In the genomic region with DNA sequence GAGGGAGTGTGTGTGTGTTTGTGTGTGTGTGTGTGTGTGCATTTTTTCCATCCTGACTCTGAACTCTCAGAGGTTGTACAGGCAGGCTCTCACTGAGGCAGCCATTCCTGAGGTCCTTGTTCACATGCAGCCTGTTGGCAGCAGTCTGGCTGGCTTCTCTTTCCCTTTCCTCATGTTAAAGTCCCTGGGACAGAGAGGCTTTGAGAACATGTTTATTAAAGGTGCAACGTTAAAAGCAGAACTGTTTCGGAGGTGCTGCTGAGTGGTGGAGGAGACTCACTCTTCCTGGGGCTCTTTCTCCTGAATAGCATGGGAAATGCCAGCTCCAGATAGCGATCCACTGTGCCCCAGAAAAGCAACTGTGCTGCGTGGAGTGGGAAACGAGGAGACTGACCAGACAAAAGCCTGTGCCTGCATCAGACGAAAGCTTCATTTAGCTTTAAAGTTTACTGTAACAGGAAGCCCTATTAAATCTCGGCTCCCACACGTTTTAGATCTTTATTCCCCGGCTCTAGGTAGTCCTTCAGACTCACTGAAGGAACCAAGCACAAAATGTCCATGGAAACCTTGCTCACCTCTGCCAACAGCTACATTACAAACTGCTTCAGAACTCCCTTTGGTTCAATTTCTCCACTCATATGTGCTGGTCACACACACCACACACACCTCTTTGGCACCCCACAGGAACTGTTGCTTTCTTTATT, we compare ENCODE assay signal across 9 mouse cellular contexts. TPM values are rescaled to one million over a fixed set of nuclear protein-coding genes. Genes with fewer than 3 reads are reported as not detected.
DNase-seq lines count a peak whose midpoint lies in the region; ATAC-seq lines count a peak whose summit lies in the region.
"Had no signal": no experiment of that assay in that cellular context is flagged by ENCODE, and none has a peak within 500 bp of the region (broad histone marks: within the 10 kb centered on the region; RNA-seq: fewer than 3 reads in every experiment).

No protein-coding gene starts in this region.

- peak overlapping the region; percentile 47 for H3K4me2 ChIP-seq in heart, embryonic 13.5 days
- peak overlapping the region; percentile 13 for H3K4me2 ChIP-seq in embryonic facial prominence, embryonic 14.5 days (ENCODE audit: low read depth, low read length)
- no peak overlapping the region for H3K4me2 ChIP-seq in limb, embryonic 11.5 days (ENCODE audit: low read depth, severe bottlenecking)
- H3K4me2 ChIP-seq: liver, embryonic 15.5 days had no signal

- peaks cover 28% of the 10 kb centered on the region for H3K4me1 ChIP-seq in heart, embryonic 13.5 days
- peaks cover 8% of the 10 kb centered on the region for H3K4me1 ChIP-seq in embryonic facial prominence, embryonic 14.5 days (ENCODE audit: control insufficient read depth, insufficient read depth, low read length)
- peaks cover 13% of the 10 kb centered on the region for H3K4me1 ChIP-seq in limb, embryonic 11.5 days (ENCODE audit: control insufficient read depth, insufficient read depth, low read length)
- H3K4me1 ChIP-seq: liver, embryonic 15.5 days had no signal

- H3K27me3 ChIP-seq in heart, embryonic 13.5 days (replicated peaks) = no peaks in the 10 kb centered on the region
- H3K27me3 ChIP-seq in embryonic facial prominence, embryonic 14.5 days (replicated peaks; ENCODE audit: control insufficient read depth, insufficient read depth, low read length) = no peaks in the 10 kb centered on the region
- H3K27me3 ChIP-seq in limb, embryonic 11.5 days (ENCODE audit: control insufficient read depth, insufficient read depth, low read length) = no peaks in the 10 kb centered on the region
- H3K27me3 ChIP-seq: liver, embryonic 15.5 days had no signal

- H3K4me3 ChIP-seq in heart, embryonic 13.5 days = no peak overlapping the region
- H3K4me3 ChIP-seq in embryonic facial prominence, embryonic 14.5 days (ENCODE audit: low read depth, low read length) = no peak overlapping the region
- H3K4me3 ChIP-seq in limb, embryonic 11.5 days (ENCODE audit: low read depth, low read length) = no peak overlapping the region
- H3K4me3 ChIP-seq: liver, embryonic 15.5 days had no signal

- peak overlapping the region; percentile 85 for H3K27ac ChIP-seq in heart, embryonic 13.5 days (replicated peaks)
- H3K27ac ChIP-seq in embryonic facial prominence, embryonic 14.5 days (replicated peaks; ENCODE audit: low read depth, low read length) = peak overlapping the region; percentile 84
- H3K27ac ChIP-seq in limb, embryonic 11.5 days (replicated peaks; ENCODE audit: low read depth, low read length) = peak overlapping the region; percentile 45
- H3K27ac ChIP-seq: liver, embryonic 15.5 days had no signal

- peak overlapping the region; percentile 65; the same call in 1 of the 2 replicates for H3K9ac ChIP-seq in heart, embryonic 13.5 days
- peak overlapping the region; percentile 35; the same call in 1 of the 2 replicates for H3K9ac ChIP-seq in embryonic facial prominence, embryonic 14.5 days (ENCODE audit: low read depth, low read length)
- H3K9ac ChIP-seq in limb, embryonic 11.5 days (ENCODE audit: low read length) = peak overlapping the region; percentile 23
- H3K9ac ChIP-seq: liver, embryonic 15.5 days had no signal

- no peak for ATAC-seq in heart, embryonic 13.5 days (ENCODE audit: extremely low read depth, insufficient number of reproducible peaks, low FRiP score, low TSS enrichment)
- peak; percentile 38 for ATAC-seq in embryonic facial prominence, embryonic 14.5 days (ENCODE audit: low read depth)
- ATAC-seq in limb, embryonic 11.5 days (ENCODE audit: insufficient number of reproducible peaks, low FRiP score, low TSS enrichment, low read depth) = no peak

- no peaks in the 10 kb centered on the region for H3K9me3 ChIP-seq in heart, embryonic 13.5 days
- no peaks in the 10 kb centered on the region for H3K9me3 ChIP-seq in embryonic facial prominence, embryonic 14.5 days (ENCODE audit: control insufficient read depth, low read length)
- no peaks in the 10 kb centered on the region for H3K9me3 ChIP-seq in limb, embryonic 11.5 days (ENCODE audit: control insufficient read depth, low read length)
- H3K9me3 ChIP-seq: liver, embryonic 15.5 days had no signal

- no peaks in the 10 kb centered on the region for H3K36me3 ChIP-seq in heart, embryonic 13.5 days
- H3K36me3 ChIP-seq in embryonic facial prominence, embryonic 14.5 days (ENCODE audit: control insufficient read depth, insufficient read depth, low read length) = no peaks in the 10 kb centered on the region
- H3K36me3 ChIP-seq in limb, embryonic 11.5 days (ENCODE audit: control insufficient read depth, insufficient read depth, low read length) = no peaks in the 10 kb centered on the region
- H3K36me3 ChIP-seq: liver, embryonic 15.5 days had no signal

- 29% methylated on average over 9 of the region's 9 CpGs for WGBS in heart, embryonic 13.5 days
- 42% methylated on average over 9 of the region's 9 CpGs for WGBS in embryonic facial prominence, embryonic 14.5 days
- WGBS in limb, embryonic 11.5 days = 33% methylated on average over 9 of the region's 9 CpGs

- no peak for DNase-seq in heart, adult 11 months
- DNase-seq in adipocyte (ENCODE audit: low spot score) = peak; percentile 14
- no peak for DNase-seq in embryonic facial prominence, embryonic 14.5 days (ENCODE audit: low spot score)
- DNase-seq in limb, embryonic 11.5 days (ENCODE audit: low spot score) = peak; percentile 36
- no peak for DNase-seq in adrenal gland, adult 2 months
- no peak for DNase-seq in adrenal gland, postnatal 10 days
- DNase-seq: thymus, postnatal 14 days had no signal

RNA-seq across cellular contexts. Expression of a gene that starts 25.2 kb away (rescaled TPM):
- 3.5 and 4.0 TPM in 2 replicates for polyA plus RNA-seq in heart, embryonic 13.5 days (2015; fragmentation: Nextera tagmentation; extraction: Ambion mirVana)
- 5.6 and 6.5 TPM in 2 replicates for polyA plus RNA-seq in embryonic facial prominence, embryonic 14.5 days (2014; fragmentation: Nextera tagmentation; extraction: Ambion mirVana)
- 1.7 and 2.1 TPM in 2 replicates for polyA plus RNA-seq in limb, embryonic 11.5 days (2014; fragmentation: Nextera tagmentation; extraction: Ambion mirVana)
- 1 to 10 TPM; 8.9 to 9.3 TPM for total RNA-seq in adrenal gland, adult 2 months (2021)
- polyA plus RNA-seq in adrenal gland, adult 2 months (2012; rRNA removed) = 4.5 TPM in 2 replicates
- total RNA-seq in adrenal gland, postnatal 10 days (2021) = 1 to 10 TPM; 6.1 to 9.4 TPM

RNA-seq across cellular contexts. Expression of a gene that starts 45.0 kb away (rescaled TPM):
- 0.80 and 1.4 TPM in 2 replicates for polyA plus RNA-seq in heart, embryonic 13.5 days (2015; fragmentation: Nextera tagmentation; extraction: Ambion mirVana)
- polyA plus RNA-seq in embryonic facial prominence, embryonic 14.5 days (2014; fragmentation: Nextera tagmentation; extraction: Ambion mirVana) = 2.6 and 2.7 TPM in 2 replicates
- polyA plus RNA-seq in limb, embryonic 11.5 days (2014; fragmentation: Nextera tagmentation; extraction: Ambion mirVana) = 0.75 and 0.84 TPM in 2 replicates
- total RNA-seq in adrenal gland, adult 2 months (2021) = 1 to 10 TPM; 2.0 to 2.4 TPM
- polyA plus RNA-seq in adrenal gland, adult 2 months (2012; rRNA removed) = 0.31 and 0.51 TPM in 2 replicates
- 1 to 10 TPM; 1.4 to 2.5 TPM for total RNA-seq in adrenal gland, postnatal 10 days (2021)

RNA-seq across cellular contexts. Expression of a gene that starts 45.0 kb away (rescaled TPM):
- polyA plus RNA-seq in heart, embryonic 13.5 days (2015; fragmentation: Nextera tagmentation; extraction: Ambion mirVana) = 7.2 and 7.5 TPM in 2 replicates
- 10.7 and 13.4 TPM in 2 replicates for polyA plus RNA-seq in embryonic facial prominence, embryonic 14.5 days (2014; fragmentation: Nextera tagmentation; extraction: Ambion mirVana)
- polyA plus RNA-seq in limb, embryonic 11.5 days (2014; fragmentation: Nextera tagmentation; extraction: Ambion mirVana) = 1.5 and 2.2 TPM in 2 replicates
- total RNA-seq in adrenal gland, adult 2 months (2021) = 1 to 10 TPM; 7.4 TPM
- polyA plus RNA-seq in adrenal gland, adult 2 months (2012; rRNA removed) = 12.2 and 21.5 TPM in 2 replicates
- 1 to 10 TPM; 3.9 to 6.6 TPM for total RNA-seq in adrenal gland, postnatal 10 days (2021)

Comparison
In these comparisons a context has a peak if more than half of its experiments do, and no peak if none do; other contexts are left out.
1. DNase-seq: peak in adipocyte (single experiment) and limb, embryonic 11.5 days (single experiment); none in heart, adult 11 months (single experiment), embryonic facial prominence, embryonic 14.5 days (single experiment), adrenal gland, adult 2 months (single experiment) and adrenal gland, postnatal 10 days (single experiment).
2. Peak in every context shown above with its lines, with median percentiles within 50 percentile points of each other: H3K27ac ChIP-seq and H3K9ac ChIP-seq.